Mouse (Mus musculus): ENCODE measurements around the gene BC052040. TPM values are rescaled to one million over a fixed set of nuclear protein-coding genes. Genes with fewer than 3 reads are reported as not detected.

BC052040 gene
- polyA plus RNA-seq, 1 experiment: 4.5 TPM

GRCm38 (mm10) chr2:115592651-115593119, 11.2 kb downstream of the BC052040 start:
- H3ac ChIP-seq (ENCODE audit: control insufficient read depth, insufficient read length, low read depth): no peak overlapping the region
- H3K27me3 ChIP-seq (ENCODE audit: control insufficient read depth, insufficient read depth, insufficient read length): no peaks in the 10 kb centered on the region
- TF ChIP-seq FOSL1 (IDR thresholded peaks at IDR 0.05; ENCODE audit: insufficient read depth, low read length, poor library complexity, severe bottlenecking) (no peak), MYOD1 (IDR thresholded peaks at IDR 0.05; ENCODE audit: control insufficient read depth, insufficient read length, low read depth) (no peak), MAX (IDR thresholded peaks at IDR 0.05) (no peak), CTCF (IDR thresholded peaks at IDR 0.05; ENCODE audit: control insufficient read depth, insufficient read depth, insufficient read length) (no peak), USF1 (IDR thresholded peaks at IDR 0.05; ENCODE audit: low read depth) (no peak), CEBPB (IDR thresholded peaks at IDR 0.05; ENCODE audit: low read depth) (no peak)

DNA sequence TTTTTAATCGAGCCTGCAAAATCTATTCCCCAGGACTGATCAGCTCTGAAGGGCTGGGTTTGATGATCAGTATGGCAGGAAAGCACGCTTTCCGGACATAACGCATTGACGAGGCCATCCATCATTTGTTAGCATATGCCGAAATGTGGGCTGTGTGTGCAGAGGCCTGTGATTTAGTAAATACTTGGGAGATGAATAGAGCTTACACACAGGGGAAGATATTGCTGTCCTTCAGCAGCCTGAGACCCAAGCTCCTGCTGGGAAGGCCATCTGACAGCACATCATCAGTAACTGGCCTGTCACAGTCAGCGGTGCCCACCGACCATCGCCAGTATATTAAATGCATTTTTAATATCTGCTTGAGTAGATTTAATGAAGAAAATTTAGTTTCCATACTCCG, 15.5 kb downstream of the BC052040 start:
- H3K4me3 ChIP-seq (ENCODE audit: insufficient read depth, poor library complexity, severe bottlenecking): no peak overlapping the region
- no peaks in the 10 kb centered on the region for H3K27me3 ChIP-seq (ENCODE audit: control insufficient read depth, insufficient read depth, insufficient read length)
- H3K79me3 ChIP-seq (ENCODE audit: low read depth): no peaks in the 10 kb centered on the region
- no peaks in the 10 kb centered on the region for H3K79me2 ChIP-seq (ENCODE audit: control insufficient read depth, insufficient read depth)
- H3K36me3 ChIP-seq (ENCODE audit: control insufficient read depth, insufficient read depth): no peaks in the 10 kb centered on the region
- no peak for TF ChIP-seq CEBPB (IDR thresholded peaks at IDR 0.05; ENCODE audit: low read depth)
- TF ChIP-seq MYOD1 (IDR thresholded peaks at IDR 0.05; ENCODE audit: control insufficient read depth, insufficient read length, low read depth): no peak
- no peak for TF ChIP-seq CTCF (IDR thresholded peaks at IDR 0.05; ENCODE audit: control insufficient read depth, insufficient read depth, insufficient read length)
- no peak for TF ChIP-seq FOSL1 (IDR thresholded peaks at IDR 0.05; ENCODE audit: insufficient read depth, low read length, poor library complexity, severe bottlenecking)
- H3ac ChIP-seq (ENCODE audit: control insufficient read depth, insufficient read length, low read depth): no peak overlapping the region

More at GRCm38 (mm10) chr2:115592651-115593119, 11.2 kb downstream of the BC052040 start:
- H3K36me3 ChIP-seq (ENCODE audit: control insufficient read depth, insufficient read depth): no peaks in the 10 kb centered on the region
- no peaks in the 10 kb centered on the region for H3K79me3 ChIP-seq (ENCODE audit: low read depth)
- no peak overlapping the region for H3K4me3 ChIP-seq (ENCODE audit: insufficient read depth, poor library complexity, severe bottlenecking)
- peaks cover 25% of the 10 kb centered on the region for H3K79me2 ChIP-seq (ENCODE audit: control insufficient read depth, insufficient read depth)

GRCm38 (mm10) chr2:115598266-115598665, 16.8 kb downstream of the BC052040 start:
- Histone ChIP-seq H3K79me2 (ENCODE audit: control insufficient read depth, insufficient read depth) (no peaks in the 10 kb centered on the region), H3K27me3 (ENCODE audit: control insufficient read depth, insufficient read depth, insufficient read length) (no peaks in the 10 kb centered on the region), H3K4me3 (ENCODE audit: insufficient read depth, poor library complexity, severe bottlenecking) (no peak overlapping the region), H3K36me3 (ENCODE audit: control insufficient read depth, insufficient read depth) (no peaks in the 10 kb centered on the region), H3K79me3 (ENCODE audit: low read depth) (no peaks in the 10 kb centered on the region), H3ac (ENCODE audit: control insufficient read depth, insufficient read length, low read depth) (no peak overlapping the region)
- TF ChIP-seq MYOD1 (IDR thresholded peaks at IDR 0.05; ENCODE audit: control insufficient read depth, insufficient read length, low read depth) (no peak), CTCF (IDR thresholded peaks at IDR 0.05; ENCODE audit: control insufficient read depth, insufficient read depth, insufficient read length) (no peak), MYOG (IDR thresholded peaks at IDR 0.05; ENCODE audit: control insufficient read depth, extremely low read depth, insufficient read length) (no peak), USF1 (IDR thresholded peaks at IDR 0.05; ENCODE audit: low read depth) (no peak)

GRCm38 (mm10) chr2:115600724-115601123, 19.2 kb downstream of the BC052040 start:
- TF ChIP-seq CTCF (IDR thresholded peaks at IDR 0.05; ENCODE audit: control insufficient read depth, insufficient read depth, insufficient read length) (no peak), CEBPB (IDR thresholded peaks at IDR 0.05; ENCODE audit: low read depth) (no peak), MAX (IDR thresholded peaks at IDR 0.05) (no peak), MYOG (IDR thresholded peaks at IDR 0.05; ENCODE audit: control insufficient read depth, extremely low read depth, insufficient read length) (no peak)
- H3K4me3 ChIP-seq (ENCODE audit: insufficient read depth, poor library complexity, severe bottlenecking): no peak overlapping the region
- H3K79me2 ChIP-seq (ENCODE audit: control insufficient read depth, insufficient read depth): no peaks in the 10 kb centered on the region
- H3ac ChIP-seq (ENCODE audit: control insufficient read depth, insufficient read length, low read depth): no peak overlapping the region
- H3K79me3 ChIP-seq (ENCODE audit: low read depth): no peaks in the 10 kb centered on the region
- no peaks in the 10 kb centered on the region for H3K27me3 ChIP-seq (ENCODE audit: control insufficient read depth, insufficient read depth, insufficient read length)
- H3K36me3 ChIP-seq (ENCODE audit: control insufficient read depth, insufficient read depth): no peaks in the 10 kb centered on the region

- TF ChIP-seq USF1 (IDR thresholded peaks at IDR 0.05; ENCODE audit: low read depth) (no peak), CEBPB (IDR thresholded peaks at IDR 0.05; ENCODE audit: low read depth) (no peak), CTCF (IDR thresholded peaks at IDR 0.05; ENCODE audit: control insufficient read depth, insufficient read depth, insufficient read length) (no peak), MYOD1 (IDR thresholded peaks at IDR 0.05; ENCODE audit: control insufficient read depth, insufficient read length, low read depth) (no peak), MYOG (IDR thresholded peaks at IDR 0.05; ENCODE audit: control insufficient read depth, extremely low read depth, insufficient read length) (no peak), FOSL1 (IDR thresholded peaks at IDR 0.05; ENCODE audit: insufficient read depth, low read length, poor library complexity, severe bottlenecking) (no peak)
- no peaks in the 10 kb centered on the region for H3K79me2 ChIP-seq (ENCODE audit: control insufficient read depth, insufficient read depth)
- no peaks in the 10 kb centered on the region for H3K27me3 ChIP-seq (ENCODE audit: control insufficient read depth, insufficient read depth, insufficient read length)
- no peaks in the 10 kb centered on the region for H3K36me3 ChIP-seq (ENCODE audit: control insufficient read depth, insufficient read depth)
- no peak overlapping the region for H3ac ChIP-seq (ENCODE audit: control insufficient read depth, insufficient read length, low read depth)
- H3K79me3 ChIP-seq (ENCODE audit: low read depth): no peaks in the 10 kb centered on the region
- H3K4me3 ChIP-seq (ENCODE audit: insufficient read depth, poor library complexity, severe bottlenecking): no peak overlapping the region
These were observed 19.8 kb downstream of the BC052040 start for GRCm38 (mm10) chr2:115601280-115601679.

- Histone ChIP-seq H3K79me2 (ENCODE audit: control insufficient read depth, insufficient read depth) (peaks cover 6% of the 10 kb centered on the region), H3K4me3 (ENCODE audit: insufficient read depth, poor library complexity, severe bottlenecking) (no peak overlapping the region), H3K36me3 (ENCODE audit: control insufficient read depth, insufficient read depth) (no peaks in the 10 kb centered on the region), H3ac (ENCODE audit: control insufficient read depth, insufficient read length, low read depth) (no peak overlapping the region), H3K27me3 (ENCODE audit: control insufficient read depth, insufficient read depth, insufficient read length) (no peaks in the 10 kb centered on the region), H3K79me3 (ENCODE audit: low read depth) (no peaks in the 10 kb centered on the region)
- TF ChIP-seq FOSL1 (IDR thresholded peaks at IDR 0.05; ENCODE audit: insufficient read depth, low read length, poor library complexity, severe bottlenecking): no peak
- TF ChIP-seq USF1 (IDR thresholded peaks at IDR 0.05; ENCODE audit: low read depth): no peak
- TF ChIP-seq MYOD1 (IDR thresholded peaks at IDR 0.05; ENCODE audit: control insufficient read depth, insufficient read length, low read depth): no peak
- TF ChIP-seq MYOG (IDR thresholded peaks at IDR 0.05; ENCODE audit: control insufficient read depth, extremely low read depth, insufficient read length): no peak
- no peak for TF ChIP-seq CEBPB (IDR thresholded peaks at IDR 0.05; ENCODE audit: low read depth)
- TF ChIP-seq MAX (IDR thresholded peaks at IDR 0.05): no peak
- TF ChIP-seq CTCF (IDR thresholded peaks at IDR 0.05; ENCODE audit: control insufficient read depth, insufficient read depth, insufficient read length): no peak
These were observed 20.6 kb downstream of the BC052040 start for GRCm38 (mm10) chr2:115602116-115602515.
